Mouse (Mus musculus): ENCODE measurements around the gene Acr.

The Acr gene

GRCm38 (mm10) chr15:89547824-89548601 lies 20.1 kb upstream of the Acr start:
- DNase-seq (ENCODE audit: low spot score in 2 of 2), result no peak

- DNase-seq (ENCODE audit: low spot score in 2 of 2), result no peak
Measured at GRCm38 (mm10) chr15:89548837-89549236, 19.3 kb upstream of the Acr start.

GRCm38 (mm10) chr15:89550506-89550905 lies 17.6 kb upstream of the Acr start:
- no peak for DNase-seq (ENCODE audit: low spot score in 2 of 2)

- DNase-seq (ENCODE audit: low spot score in 2 of 2), result no peak
Measured at GRCm38 (mm10) chr15:89551733-89552132, 16.4 kb upstream of the Acr start.

DNA sequence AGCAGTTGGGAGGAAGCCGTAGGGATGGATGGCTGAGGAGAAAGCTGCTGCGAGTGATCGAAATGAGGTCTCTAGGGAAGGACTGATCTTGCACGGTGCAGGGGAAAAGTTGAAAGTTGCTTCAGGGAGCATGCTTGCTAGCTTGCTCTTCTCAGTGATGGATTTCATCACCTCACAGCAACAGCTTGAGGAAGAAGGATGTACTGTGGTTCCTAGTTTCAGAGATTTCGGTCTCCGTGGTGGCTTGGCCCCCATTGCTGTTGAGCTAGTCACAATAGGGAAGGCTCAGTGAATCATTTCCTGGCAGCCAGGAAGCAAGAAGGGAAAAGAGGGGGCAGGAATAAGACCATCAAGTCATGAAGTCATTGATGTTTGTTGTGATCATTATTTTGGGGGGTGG lies 12.5 kb upstream of the Acr start:
- DNase-seq (ENCODE audit: low spot score in 2 of 2), result no peak

DNA sequence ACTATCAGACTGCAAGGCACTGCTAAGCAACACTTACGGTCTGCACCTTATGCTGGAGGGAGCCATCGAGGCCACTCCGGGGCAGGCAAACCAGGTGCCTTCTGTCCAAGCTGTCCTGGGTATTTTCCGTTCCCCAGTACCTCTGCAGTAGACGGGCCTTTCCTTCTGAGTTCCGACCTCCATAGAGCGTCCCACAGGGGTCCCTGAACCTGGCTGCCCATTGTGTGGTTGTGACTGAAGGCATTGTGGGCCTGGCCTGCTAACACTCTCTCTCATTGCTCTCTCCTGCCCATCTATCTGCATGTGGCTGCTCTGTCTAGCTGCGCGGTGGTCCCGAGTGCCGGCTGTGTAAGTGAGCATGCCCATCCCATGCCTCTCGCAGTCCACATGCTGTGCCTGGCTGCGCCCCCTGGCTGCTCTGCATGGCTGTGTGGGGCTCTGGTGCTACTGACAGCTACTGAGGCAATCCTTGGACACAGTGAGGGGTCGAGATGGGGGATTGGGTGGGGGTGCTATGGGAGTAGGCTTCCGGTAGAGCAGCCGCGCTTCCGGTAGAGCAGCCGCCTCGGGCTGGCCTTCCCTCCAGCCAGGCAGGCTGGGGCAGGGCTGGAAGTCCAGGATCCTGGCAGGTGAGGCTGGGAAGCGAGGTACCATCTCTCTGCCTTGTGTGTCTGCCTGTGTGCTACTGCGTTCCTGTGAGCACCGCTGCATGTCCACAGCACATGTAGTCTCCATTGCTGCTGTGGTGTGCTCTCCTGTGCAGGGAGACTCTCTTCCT lies 11.5 kb upstream of the Acr start:
- DNase-seq (ENCODE audit: low spot score in 2 of 2), result no peak

GRCm38 (mm10) chr15:89557179-89557995 lies 10.7 kb upstream of the Acr start:
- DNase-seq (ENCODE audit: low spot score in 2 of 2), result no peak

DNA sequence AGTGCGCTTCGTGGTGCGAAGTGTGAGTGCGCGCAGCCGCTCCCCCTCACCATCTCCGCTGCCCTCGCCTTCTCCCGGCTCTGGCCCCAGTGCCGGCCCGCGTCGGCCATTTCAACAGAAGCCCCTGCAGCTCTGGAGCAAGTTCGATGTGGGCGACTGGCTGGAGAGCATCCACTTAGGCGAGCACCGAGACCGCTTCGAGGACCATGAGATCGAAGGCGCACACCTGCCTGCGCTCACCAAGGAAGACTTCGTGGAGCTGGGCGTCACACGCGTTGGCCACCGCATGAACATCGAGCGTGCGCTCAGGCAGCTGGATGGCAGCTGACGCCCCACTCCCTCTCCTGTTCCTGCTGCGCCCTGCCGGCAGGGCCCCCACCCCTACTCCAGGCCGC lies 10.1 kb upstream of the Acr start:
- no peak for DNase-seq (ENCODE audit: low spot score in 2 of 2)

DNA sequence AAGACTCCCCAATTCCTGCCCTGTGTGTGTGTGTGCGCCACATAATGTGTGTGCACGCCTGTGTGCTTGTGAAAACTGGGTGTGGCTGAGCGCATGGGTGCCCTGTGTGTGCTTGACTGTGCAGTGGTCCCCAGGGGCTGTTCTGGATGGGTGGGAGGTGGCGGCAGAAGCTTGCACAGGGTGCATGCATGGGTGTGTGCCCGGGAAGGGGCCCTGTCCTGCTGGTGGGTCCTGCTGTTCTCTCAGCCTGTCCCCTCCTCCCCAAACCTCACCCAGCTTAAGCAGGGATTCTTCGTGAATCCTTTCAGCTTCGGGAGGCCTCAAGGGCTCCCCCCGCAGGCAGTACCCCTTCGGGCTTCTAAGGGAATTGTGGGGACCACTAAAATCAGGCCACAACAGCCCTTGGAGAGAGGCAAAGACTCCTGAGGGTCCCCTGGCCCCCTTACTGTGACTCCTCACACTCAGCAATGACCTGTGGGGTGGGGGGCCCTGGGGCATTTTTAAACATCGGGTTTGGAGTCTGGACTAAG lies 8.9 kb upstream of the Acr start:
- DNase-seq (ENCODE audit: low spot score in 2 of 2), result no peak

DNA sequence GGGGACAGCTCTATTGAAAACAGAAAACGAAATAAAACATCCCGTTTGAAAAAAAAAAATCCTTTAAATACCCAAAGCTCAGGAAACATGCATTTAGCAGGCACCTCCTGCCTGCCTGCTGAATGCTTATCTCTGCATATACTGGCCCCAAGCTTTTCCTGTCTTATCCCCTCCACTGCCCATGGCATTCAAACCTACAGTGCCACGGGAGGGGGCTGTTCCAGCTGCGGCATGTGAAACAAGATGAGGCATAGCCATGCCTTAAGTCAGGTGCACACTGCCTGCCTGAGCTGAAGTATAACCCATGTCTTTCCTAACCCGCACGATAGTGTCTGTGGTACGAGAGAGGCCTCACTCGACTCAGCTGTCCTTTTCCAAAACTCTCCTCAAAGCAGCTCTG lies 4.0 kb downstream of the Acr start:
- DNase-seq (ENCODE audit: low spot score in 2 of 2), result no peak

GRCm38 (mm10) chr15:89582494-89582893 lies 14.4 kb downstream of the Acr start:
- DNase-seq (ENCODE audit: low spot score in 2 of 2), result no peak

- peak; percentile 39 to 66 for DNase-seq (ENCODE audit: low spot score in 2 of 2)
Measured at GRCm38 (mm10) chr15:89585101-89585500, 17.0 kb downstream of the Acr start.

DNA sequence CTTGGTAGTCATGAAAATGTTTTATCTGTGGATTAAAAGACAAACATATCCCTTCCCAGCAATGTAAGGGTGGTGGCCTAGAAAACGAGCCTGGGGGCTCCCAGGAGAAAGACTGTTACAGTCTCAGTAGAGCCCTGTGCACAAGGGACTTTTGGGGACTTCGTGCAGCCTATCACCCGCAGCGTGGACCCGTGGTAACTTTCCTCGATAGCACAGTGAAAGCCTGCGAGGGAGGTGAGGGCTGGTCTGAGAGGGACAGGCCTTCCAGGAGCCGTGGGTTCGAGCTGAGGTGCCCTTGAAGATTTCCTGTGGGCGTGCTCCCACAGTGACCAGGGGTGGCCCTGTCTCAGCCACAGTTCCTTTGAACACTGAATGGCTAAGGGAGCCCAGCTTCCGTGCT lies 17.5 kb downstream of the Acr start:
- no peak for DNase-seq (ENCODE audit: low spot score in 2 of 2)

DNA sequence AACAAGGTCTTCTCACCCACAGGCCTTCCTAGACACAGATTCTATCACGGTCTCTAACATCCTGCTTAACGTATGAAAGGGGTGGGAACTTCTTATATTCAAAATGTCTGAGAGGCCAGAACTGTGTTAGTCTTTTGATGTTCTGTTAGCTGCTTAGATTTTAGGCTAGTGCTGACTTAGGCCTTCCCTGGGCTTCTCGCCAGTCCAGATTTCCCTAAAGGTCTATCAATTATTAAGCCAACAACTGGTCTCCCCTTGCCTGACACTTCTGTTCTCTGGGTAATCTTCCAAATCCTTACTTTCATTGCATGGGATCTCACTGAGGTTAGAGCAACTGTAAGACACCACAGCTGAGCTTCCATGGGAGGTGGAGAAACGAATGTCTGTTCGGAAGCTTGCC lies 21.0 kb downstream of the Acr start:
- no peak for DNase-seq (ENCODE audit: low spot score in 2 of 2)

DNA sequence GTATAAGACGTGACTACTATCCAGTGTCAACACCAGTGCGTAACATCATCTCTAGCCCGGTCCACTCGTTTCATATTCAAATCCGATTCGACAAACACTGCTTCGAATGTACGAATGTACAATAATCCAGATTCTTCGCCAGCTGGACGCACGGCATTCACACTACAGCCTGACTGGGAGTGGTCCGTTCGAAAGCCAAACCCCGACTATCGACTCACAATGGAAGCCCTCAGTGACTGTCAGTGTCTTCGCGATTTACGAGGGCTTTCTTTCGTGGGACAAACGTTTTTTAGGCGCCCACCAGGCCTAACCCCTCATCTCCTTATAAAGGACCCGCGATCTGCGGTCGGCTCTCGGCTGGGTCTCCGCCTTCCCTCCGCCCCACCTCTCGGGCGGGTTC lies 23.2 kb downstream of the Acr start:
- DNase-seq (ENCODE audit: low spot score in 2 of 2), result no peak

DNA sequence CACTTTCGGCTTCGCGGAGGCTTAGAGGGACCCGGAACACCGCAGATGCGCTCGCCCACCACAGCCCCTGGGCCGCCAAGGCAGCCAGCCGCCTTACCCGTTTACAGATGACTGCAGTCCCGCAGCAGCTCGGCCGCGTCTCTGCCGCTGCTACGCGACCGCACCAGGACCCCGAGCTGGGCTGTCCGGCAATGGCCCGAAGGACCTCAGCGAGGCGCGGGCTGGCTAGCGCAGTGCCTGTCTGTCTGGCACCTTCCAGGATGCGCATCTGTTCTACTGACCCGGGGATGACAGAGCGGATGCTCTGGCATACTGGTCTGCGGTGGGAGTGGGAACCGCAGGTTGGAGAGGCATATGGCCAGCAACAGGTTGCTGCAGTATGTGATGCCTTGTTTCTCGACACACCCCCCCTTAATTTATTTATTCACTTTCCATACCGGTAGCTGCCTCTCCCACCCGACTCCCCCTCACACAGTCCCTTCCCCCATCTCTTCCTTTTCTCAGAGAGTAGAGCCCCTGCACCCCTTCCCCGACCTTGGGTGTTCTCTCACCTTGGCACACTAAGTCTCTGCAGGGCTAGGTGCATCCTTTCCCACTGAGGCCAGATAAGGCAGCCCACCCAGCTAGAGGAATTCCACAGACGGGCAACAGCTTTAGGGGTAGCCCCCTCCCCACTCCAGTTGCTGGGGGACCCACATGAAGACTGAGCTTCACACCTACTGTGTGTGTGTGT lies 23.8 kb downstream of the Acr start, which contains the start of gene Rabl2:
Rabl2 (minus strand) TSS at position 201 of the 733 bp plus-strand sequence.
- DNase-seq (ENCODE audit: low spot score in 2 of 2), result peak; percentile 86 to 91

DNA sequence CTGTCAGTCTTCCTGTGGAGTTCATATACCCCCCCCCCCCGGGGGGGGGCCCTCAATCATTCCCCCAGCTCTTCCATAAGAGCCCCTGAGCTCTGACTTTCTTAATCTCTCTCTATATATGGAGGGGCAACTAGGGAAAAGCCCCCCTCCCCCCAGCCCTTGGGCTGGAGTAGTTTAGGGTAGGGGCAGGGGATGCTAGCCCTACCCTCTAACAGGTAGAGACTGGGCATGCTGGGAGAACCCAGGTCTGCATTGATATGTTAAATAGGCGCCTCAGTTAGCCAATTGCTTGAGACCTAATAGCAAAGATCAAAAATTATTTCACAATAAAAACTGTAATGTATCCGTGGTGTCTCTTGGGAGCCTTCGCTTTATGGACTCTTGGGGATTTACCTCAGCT lies 24.4 kb downstream of the Acr start:
- no peak for DNase-seq (ENCODE audit: low spot score in 2 of 2)

DNA sequence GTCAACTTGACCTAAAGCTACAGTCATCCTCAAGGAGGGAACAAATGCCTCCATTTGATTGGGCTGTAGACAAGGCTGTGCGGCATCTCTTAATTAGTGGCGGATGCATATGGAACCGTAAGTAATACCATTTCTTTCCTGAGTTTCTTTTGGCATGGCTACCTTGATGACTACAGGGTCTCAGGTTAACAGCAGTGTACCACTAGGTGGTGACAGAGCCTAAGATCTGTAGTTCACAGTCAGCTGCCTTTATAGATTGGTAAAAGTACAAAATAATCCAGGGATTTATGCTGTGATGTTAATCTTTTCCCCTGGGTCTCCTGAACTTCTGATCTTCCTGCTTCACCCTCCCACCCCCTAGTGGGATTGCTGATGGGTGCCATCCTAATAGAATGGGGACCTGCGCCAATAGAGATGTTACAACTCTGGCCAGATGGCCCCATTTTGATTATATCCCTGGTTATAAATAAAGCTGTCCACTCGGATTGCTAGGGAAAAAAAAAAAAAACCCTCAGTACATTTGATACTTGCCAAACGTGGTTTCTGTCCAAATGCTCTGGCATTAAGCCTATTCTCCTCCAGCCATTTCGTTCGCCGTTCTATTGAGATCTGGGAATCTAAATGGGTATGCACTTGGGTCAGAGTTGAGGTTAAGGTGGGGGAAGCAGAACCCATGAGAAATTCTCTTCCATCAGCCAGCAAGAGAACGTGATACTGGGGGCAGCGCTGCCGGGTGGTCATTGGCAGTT lies 37.9 kb downstream of the Acr start:
- no peak for DNase-seq (ENCODE audit: low spot score in 2 of 2)

DNA sequence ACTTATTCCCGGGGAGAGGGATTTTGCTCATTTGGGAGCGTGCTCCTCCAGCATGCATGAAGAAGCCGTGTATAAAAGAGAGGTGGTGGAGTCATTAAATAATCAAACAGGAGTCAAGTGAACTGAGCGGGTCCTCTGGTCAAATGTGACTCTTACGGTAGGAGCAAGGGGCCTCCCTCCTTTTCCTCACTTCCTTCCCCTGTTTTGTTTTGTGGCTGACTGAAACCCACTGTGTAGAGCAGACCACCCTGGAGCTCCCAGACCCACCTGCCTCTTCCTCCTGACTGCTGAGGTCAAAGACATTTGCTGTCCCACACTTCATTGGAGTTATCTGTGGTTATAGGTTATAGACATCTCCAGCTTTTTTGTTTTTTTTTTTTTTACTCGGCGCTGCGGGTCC lies 39.4 kb downstream of the Acr start:
- no peak for DNase-seq (ENCODE audit: low spot score in 2 of 2)

GRCm38 (mm10) chr15:89607888-89608287 lies 39.8 kb downstream of the Acr start:
- no peak for DNase-seq (ENCODE audit: low spot score in 2 of 2)
